Mouse (Mus musculus) lung, postnatal 14 days (tissue): ENCODE measurements at regions not wholly inside any gene's neighbourhood (a gene's known extent, or its start where the extent isn't known, plus 50 kb on each side); places are given as distances from the start of the nearest gene placed in this dataset.
A peak's percentile ranks its signal among the peaks of the same experiment; 100 is the strongest.

ENCODE experiments used
- DNase-seq: peaks from one replicate; pipeline ENCODE4 v3.0.0; 2021

GRCm38 (mm10) chr10:120612351-120612750 lies 136.1 kb upstream of the Hmga2 start:
- no peak for DNase-seq

GRCm38 (mm10) chr10:120610076-120610475 lies 133.8 kb upstream of the Hmga2 start:
- no peak for DNase-seq

DNA sequence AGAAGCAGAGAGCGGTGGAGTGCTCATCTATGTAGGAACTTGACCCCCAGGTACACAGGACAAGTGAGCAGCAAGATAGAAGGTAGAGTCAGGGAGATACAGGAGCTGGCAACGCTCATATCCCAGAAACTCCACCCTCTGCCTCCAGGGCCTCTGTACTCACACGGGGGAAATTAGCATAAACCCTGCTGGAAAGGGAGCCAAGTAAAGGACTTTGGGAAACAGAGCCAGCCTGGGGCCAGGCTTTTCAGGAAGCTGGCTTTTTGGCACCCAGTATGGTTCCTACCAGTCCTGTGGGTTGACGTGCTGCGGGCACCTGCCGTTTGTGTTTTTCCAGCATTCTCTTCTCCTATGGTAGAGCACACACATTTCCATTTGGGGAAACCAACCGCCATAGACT lies 128.2 kb upstream of the Hmga2 start:
- no peak for DNase-seq

DNA sequence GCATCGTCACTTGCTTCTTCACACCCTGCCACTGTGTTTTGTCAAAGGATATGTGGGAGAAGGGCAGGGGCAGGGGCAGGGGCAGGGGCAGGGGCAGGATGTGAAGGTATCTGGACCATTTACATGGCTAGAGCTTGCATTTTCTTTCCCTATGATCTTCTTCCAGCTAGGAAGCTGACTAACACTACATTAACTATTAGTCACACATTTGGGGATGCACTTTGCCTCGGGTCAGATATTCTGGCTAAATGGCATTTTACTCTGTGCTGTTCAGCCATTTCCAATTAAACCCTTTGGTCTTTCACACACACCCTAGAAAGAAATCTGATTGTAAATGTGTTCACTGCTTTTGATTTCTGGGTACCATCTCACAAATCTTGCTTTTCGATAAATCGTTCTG lies 126.9 kb upstream of the Hmga2 start:
- no peak for DNase-seq

DNA sequence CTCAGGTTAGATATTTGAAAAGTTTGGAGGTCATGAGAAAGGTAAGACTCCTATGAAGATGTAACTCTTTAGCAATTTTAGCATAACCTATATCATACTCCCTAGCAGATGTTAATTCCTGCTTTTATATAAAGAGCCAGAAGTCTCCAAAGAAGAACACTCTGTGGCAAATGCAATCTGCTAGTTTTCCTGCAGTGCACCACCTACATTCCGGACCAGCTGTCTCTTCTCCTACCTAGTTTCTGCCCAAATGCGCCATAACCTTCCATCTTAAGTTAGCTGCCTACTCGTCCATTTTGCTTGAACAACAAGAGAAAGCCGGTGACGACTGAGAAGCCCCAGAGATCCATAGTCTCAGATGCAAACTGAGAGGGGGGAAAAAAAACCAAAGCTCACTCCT lies 124.5 kb upstream of the Hmga2 start:
- no peak for DNase-seq

GRCm38 (mm10) chr10:120599551-120599950 lies 123.3 kb upstream of the Hmga2 start:
- DNase-seq, result no peak

DNA sequence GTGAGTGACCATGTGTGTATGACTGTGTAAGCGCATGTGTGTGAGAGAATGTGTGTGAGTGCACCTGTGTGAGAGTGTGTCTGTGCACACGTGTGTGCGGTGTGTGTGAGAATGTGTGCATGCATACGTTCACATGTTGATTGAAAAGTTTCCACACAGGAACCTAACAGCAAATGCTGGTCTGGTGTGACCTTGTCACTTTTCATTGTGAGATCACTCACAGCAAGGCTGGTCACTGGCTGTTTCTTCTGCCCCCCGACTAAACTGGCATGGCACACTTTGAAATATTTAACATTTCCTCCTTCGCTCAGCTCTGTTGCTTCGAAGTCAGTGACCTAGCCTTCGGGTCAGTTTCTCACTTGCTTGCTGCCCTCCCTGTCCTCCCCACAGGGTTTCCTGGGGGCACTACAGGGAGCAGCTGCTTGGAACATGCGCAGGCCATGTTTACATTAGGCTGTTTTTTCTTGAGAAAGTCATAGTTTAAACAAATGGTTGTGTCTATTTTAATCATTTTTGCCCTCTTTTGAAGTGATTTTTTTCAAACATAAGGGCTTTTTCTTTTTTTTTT lies 121.1 kb upstream of the Hmga2 start:
- DNase-seq, result peak; percentile 4

- DNase-seq, result no peak
Measured at GRCm38 (mm10) chr10:120595145-120595544, 118.9 kb upstream of the Hmga2 start.

DNA sequence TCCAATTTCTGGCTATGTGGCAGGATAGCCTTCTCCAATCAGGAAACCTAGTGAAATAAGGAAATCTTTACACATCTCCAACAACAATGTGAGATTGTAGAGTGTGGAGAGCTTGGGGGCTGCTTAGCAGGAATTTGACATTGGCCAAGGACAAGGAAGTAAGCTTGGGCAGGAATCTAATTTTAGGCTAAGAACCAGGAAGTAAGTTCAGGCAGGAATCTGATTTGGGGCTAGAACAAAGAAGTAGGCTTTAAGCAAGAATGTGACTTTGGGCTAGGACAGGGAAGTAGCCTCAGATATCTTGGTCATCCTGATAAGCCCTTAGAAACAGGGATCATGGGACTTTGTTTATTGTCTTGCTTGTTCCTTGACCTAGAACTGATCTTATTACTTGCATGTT lies 117.6 kb upstream of the Hmga2 start:
- DNase-seq, result no peak

GRCm38 (mm10) chr10:120589659-120590058 lies 113.4 kb upstream of the Hmga2 start:
- no peak for DNase-seq

DNA sequence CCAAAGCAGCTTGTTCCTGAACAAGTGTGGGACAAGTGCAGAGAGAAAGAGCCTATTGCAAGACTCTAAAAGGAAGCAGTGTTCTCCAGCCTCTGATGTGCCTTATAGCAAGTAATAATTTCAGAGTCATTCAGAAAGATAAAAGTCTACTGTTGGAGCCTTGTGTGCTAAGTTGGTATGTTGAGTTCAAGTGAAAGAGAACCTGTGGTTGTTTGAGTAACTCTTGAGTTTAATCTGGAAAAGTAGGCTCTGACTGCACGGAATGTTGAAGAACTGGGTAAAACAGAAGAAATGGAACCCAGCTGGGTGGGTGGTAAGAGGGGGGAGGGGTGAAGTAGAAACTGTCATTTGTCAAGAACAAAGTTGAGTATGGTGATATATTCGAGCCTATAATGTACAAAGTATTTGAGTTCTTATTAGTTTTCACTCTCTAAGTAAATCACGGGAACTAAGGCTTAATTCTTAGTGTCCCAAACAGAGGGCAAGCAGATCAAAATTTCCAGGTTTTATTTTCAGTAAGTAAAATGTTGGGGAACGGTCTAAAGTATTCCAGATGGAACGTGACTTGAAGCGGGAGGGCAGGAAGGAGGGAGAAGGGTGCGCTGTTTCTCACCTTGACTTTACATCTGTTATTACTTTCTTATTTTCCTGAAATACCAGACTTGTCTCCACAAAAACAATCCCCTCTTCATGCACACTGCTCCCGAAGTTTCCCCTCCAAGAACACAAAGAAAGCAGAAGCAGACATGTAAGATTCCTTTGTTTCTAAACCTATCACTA lies 111.8 kb upstream of the Hmga2 start:
- DNase-seq, result no peak

DNA sequence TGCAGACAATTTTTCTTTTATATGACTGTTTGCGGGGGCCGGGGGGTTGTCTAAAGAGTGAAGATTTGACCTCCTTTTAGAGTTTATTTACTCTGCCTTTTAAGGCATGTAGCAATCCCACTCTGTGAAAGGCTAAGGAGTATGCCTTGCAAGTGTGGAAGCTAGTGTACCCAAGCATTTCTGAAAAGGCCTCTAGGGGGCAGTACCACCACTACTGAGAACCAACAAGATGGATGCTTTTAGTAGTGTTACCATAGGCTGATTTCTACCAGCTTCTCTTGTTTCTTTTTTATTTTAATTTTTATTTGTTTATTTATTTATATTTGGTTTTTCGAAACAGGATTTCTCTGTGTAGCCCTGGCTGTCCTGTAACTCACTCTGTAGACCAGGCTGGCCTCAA lies 110.9 kb upstream of the Hmga2 start:
- peak; percentile 67 for DNase-seq

- DNase-seq, result peak; percentile 55
Measured at GRCm38 (mm10) chr10:120582497-120582896, 106.2 kb upstream of the Hmga2 start.

DNA sequence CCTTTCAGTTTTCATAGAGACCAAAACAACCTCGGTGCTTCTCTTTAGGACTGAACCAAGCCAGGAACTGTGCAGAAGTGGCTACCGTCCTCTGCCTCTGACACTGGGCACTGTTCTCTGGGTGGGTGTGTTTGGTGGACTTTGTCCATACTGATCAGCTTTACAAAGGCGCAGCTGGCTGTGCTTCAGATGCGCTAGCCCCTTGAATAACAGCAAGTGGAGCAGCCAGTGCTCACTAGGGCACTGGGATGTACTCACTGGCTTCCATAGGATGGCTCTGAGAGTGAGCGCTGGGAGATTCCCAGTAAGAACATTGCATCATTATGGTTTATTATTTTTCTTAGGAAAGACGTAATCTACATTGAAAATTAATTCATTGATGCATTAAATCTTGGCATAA lies 105.3 kb upstream of the Hmga2 start:
- DNase-seq, result no peak

GRCm38 (mm10) chr10:120576886-120577285 lies 100.6 kb upstream of the Hmga2 start:
- no peak for DNase-seq

DNA sequence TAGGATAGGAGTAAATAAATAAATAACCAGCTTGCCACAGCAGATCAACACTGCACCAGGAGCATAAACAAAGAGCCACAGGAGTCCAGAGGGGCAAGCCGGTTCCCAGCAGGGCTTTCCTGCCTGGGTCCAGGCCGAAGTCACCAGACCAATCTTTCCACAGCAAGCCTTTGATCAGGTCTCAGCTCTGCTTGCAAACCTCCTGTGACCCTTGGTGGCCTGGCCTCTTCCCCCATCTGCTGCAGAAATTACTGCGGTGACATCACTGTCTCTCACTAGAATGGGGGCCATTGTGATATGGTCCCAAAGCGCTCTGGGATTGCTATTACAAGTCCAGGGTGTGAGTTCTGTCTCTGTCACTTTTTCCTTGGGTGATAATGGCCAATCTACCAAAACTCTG lies 99.9 kb upstream of the Hmga2 start:
- DNase-seq, result no peak

DNA sequence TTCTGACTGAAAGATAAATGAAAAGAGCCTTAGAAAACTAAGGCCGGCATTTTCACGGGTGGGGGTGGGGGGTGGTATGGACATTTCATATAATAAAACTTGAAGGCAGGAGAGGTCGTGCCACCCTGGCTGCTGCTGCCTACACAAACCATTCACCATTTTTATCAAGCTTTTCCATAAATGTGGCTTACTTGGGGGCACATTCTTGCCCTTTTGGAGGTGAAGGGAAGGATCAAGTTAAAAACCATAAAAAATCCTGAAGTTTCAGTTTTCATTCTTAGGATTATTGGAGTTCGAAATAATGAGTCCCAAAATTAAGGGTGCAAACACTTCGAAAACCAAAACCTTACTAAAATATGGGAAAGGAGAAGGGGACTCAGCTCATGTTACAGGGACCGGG lies 95.1 kb upstream of the Hmga2 start:
- no peak for DNase-seq

DNA sequence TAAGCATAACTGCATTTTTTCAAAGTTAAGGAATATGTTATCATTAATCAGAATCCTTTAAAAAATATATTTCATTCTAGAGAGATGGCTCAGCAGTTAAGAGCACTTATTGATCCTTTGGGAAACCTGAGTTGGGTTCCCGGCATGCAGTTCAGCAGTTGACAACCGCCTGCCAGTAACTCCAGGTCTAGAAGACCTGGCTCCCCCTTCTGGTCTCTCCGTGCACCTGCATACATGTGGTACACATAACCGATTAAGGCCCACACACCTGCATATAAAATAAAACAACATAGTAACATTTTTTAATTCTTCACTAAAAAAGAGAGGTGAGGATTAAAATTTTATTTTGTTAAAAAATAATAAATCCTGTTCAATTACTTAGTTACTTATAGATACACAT lies 89.7 kb upstream of the Hmga2 start:
- DNase-seq, result no peak

- DNase-seq, result no peak
Measured at GRCm38 (mm10) chr10:120564859-120565258, 88.6 kb upstream of the Hmga2 start.

- DNase-seq, result no peak
Measured at GRCm38 (mm10) chr10:120563926-120564325, 87.7 kb upstream of the Hmga2 start.

GRCm38 (mm10) chr10:120561821-120562220 lies 85.6 kb upstream of the Hmga2 start:
- DNase-seq, result no peak

- no peak for DNase-seq
Measured at GRCm38 (mm10) chr10:120557850-120558447, 81.7 kb upstream of the Hmga2 start.

DNA sequence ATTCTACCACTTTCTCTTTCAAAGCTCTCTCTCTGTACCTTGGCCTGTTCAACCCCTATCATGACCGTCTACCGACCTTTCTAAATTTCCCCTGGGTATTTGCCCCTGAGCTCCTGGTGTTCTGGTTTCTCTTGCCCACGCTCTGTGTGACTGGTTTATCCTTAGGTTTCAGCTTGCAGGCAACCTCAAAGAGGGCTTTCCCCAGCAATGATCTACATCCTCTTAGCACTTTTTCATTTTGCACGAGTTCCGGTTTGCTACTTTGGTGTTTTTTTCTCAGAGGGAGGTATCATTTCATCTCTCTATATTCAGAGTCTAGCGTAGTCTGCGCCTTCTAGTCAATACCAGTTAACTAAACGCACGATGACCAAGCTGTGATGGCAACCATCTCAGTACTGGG lies 79.8 kb upstream of the Hmga2 start:
- DNase-seq, result no peak

DNA sequence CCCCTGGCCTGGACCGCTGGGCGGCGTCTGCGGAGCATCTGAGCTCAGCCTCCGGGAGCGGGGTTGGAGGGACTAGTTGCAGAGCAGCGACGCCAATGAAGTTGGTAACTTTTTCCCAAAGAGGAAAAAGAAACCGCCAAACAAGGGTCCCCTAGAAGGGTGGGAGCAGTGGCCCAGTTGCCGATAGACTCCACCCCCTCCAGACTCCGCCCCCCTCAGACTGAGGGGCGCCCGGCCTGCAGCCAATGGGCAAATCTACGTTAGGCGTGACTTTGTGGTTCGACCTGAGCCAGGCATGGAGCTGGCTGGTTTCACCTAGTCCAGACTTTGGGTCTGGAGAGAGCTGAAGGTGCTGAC lies 76.8 kb upstream of the Hmga2 start:
- DNase-seq, result peak; percentile 3
